Mouse (Mus musculus) left cerebral cortex, postnatal 36 days (tissue): ENCODE measurements at regions not wholly inside any gene's neighbourhood (a gene's known extent, or its start where the extent isn't known, plus 50 kb on each side); places are given as distances from the start of the nearest gene placed in this dataset. TPM values are rescaled to one million over a fixed set of nuclear protein-coding genes. Genes with fewer than 3 reads are reported as not detected.

ENCODE experiments used
- DNase-seq, 2 experiments: peaks; one replicate each; pipeline ENCODE4 v3.0.0; 2021 to 2022; ENCODE audit warnings: low spot score in 2 of 2, mixed read lengths in 1 of 2
- intact Hi-C: fragments of 180-260 bp; cut with DNase I; formaldehyde crosslinking; loops from one replicate; pipeline ENCODE4 v1.15.1; 2025
- microRNA-seq: library from miRNA; unstranded; fragments of <30 nt; microRNA quantifications from one replicate; pipeline ENCODE4 v1.2.0, GENCODE M21; 2022

DNA sequence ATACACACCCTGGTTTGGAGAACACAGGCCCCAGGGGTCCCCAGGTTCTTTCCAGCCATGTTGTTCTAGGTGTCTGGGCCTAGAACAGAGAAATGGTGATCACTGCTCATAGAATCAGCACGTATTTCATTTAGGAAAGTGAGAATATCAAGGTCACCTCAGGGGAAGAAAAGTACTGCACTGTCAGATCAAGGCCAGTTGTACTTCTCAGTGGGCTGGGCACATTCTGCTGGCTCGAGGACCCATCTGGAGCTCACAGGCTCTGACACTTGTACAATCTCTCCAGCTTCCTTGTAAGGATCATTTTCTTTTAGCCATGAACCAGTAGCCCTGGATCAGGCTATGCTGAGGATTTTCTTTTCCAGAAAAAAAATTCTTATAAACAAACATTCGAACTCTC, 97.0 kb upstream of the Tnp1 start:
- intact Hi-C loops, result no loop called here

DNA sequence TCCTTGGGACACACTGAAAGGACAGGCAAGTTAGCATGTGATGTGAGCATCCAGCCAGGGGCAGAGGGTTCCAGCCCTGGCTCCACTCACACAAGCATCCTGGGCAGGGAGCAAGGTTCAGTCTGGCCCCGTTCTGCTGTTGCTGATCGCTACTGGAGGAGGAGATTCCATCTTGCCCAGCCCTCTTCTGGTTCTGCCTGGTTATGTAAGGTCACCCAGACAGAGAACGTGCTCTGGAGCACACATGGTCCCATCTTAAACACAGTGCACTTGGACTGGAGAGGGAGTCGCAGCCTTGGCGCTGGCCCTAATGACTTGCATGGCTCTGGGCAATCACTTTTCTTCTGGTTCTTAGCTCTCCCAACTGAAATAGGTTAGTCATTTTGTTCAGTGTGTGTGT, 96.2 kb upstream of the Tnp1 start:
- no peak for DNase-seq
- intact Hi-C loops, result no loop called here

More for the DNA sequence above, 97.0 kb upstream of the Tnp1 start:
- DNase-seq, result no peak

DNA sequence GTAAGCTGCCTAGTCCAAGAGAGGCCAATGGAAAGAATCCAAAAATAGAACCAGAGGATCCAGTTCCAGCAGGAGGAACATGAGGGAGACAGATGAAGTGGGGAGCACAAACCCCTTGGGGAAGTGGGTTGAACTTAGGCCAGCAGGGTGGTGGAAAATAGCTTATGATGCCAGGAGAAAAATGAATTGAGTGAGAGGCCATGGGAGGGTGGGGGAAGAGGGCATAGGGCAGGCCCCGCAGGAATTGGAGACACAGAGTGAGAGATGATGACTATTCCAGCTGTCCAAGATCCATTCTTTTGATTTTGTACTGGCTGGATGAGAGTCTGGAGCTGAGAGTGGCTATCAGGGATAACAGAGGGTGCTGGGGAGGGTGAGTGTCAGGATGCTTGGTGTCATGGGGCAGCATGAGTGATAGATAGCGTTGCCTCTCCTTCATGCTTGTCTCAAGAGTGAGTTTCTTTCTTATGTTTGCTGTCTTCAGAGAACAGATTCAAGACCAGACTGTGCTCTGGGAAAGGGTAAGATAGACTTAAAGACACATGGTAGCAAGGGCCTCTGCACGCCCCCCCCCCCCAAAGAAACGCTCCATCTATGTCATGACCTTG, 90.3 kb upstream of the Tnp1 start:
- intact Hi-C loops, result no loop called here
- no peak for DNase-seq

DNA sequence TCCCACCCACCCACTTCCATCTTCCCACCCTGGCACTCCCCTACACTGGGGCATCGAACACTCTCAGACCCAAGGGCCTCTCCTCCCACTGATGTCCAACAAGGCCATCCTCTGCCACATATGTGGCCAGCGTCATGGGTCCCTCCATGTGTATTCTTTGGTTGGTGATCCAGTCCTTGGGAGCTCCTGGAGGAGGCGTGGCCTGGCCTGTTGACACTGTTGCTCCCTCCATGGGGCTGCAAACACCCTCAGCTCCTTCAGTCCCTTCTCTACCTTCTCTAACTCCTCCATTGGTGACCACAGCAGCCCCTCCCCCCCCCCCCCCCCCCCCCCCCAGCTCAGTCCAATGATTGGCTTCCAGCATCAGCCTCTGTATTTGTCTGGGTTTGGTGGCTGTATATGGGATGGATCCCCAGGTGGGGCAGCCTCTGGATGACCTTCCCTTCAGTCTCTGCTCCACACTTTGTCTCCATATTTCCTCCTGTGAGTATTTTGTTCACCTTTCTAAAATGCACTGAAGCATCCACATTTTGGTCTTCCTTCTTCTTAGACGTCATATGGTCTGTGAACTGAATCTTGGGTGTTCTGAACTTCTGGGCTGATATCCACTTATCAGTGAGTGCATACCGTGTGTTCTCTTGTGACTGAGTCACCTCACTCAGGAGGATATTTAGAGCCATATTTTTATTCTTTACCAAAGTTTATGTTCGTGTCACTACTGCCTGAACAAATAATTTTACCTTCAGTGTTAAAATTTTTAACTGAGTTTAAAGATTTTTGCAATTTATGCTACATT, 82.1 kb upstream of the Tnp1 start:
- DNase-seq, result no peak
- intact Hi-C loops, result no loop called here

DNA sequence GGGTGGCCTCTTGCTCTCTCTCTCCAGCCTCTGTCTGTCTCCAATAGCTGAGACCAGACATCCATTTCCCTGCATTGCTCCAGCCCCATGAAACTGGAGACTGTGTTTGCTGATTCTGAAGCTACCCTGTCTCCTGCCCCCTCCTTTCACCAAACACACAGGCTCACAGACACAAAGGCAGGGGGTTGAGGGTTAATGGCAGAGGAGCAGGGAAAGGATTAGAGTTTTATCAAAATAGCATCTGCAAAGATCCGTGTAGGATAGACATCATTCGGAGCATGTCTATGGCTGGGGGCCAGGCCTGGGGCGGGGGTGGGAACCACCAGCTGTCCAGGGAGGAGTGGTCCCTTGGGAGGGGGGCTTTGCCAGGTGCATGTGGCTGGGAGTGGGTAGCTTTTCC, 73.9 kb upstream of the Tnp1 start:
- DNase-seq, result no peak
- intact Hi-C loops, result no loop called here

DNA sequence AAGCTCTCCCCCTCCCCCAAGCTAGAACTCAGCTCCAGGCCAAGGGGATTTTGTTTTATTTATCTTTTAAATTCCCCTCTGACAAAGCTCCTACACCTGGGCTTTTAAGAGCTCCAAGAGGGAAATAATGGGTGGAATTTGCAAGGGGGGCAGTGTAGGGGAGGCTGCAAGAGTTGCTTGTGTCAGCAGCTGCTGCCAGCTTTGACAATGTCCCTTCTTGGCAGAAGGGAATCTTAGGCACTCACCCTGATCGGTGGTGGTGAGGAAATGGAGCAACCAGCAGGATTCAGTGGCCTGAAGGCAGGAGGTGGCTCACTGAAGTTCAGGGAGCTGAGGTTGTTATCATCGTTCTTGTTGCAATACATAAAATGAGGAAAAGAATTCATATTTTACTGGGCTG, 72.8 kb upstream of the Tnp1 start:
- intact Hi-C loops, result no loop called here

DNA sequence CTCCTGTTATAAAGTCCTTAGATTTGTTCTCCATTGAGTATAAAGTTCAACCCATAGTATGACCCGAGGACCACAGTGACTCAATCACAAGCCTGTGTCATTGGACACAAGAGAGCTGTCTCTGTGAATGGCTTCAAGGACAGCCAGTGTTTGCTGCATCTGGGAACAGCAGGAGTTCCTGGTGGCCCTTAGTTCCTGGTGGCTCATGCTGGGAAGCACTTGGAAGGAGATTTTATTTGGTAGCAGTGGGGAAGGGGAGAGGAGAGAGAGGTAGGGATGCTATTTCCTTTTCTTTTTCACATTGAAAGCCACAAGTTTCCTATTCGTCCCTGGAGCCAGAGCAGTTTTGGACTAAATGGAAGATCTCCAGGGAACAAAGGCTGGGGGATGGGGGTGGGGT, 69.2 kb upstream of the Tnp1 start:
- DNase-seq, result no peak

More for the DNA sequence above, 72.8 kb upstream of the Tnp1 start:
- DNase-seq, result no peak

DNA sequence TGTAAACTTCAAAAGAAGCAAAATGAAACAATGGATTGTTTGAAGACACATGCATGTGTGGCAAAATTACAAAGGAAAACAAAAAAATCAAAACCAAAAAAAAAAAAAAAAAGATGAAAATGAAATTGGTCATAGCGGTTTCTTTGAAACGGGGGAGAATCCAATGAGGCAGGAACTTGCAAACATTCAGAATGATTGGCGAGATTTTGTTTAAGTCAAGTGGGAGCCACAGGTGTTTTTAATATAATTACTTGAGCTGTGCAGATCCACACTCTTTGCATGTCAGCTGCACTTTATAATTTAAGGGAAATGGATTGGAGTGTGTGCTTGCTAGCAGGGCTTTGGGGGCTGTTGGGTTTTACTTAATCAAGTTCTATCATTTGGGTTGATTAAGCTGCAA, 67.7 kb upstream of the Tnp1 start:
- DNase-seq, result no peak
- intact Hi-C loops, result no loop called here

More for the DNA sequence above, 69.2 kb upstream of the Tnp1 start:
- intact Hi-C loops, result no loop called here

DNA sequence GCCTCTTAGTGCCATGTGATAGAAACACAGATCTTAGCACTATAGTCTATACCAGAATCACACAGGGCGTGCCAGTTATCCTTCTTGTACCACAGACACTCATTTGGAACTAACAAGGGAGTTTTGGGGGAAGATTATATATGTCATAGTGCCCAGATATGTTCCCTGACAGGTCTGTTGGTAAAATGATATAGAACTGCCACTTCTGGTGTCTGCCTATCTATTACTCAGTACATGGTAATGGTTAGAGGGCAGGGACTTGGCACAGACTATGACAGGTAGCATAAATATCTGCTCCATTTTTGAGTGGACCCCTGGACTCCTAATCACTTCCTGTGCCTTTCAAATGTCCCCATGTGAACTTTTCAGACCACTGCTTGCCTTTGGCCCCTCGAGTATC, 63.8 kb upstream of the Tnp1 start:
- DNase-seq, result no peak
- intact Hi-C loops, result no loop called here

DNA sequence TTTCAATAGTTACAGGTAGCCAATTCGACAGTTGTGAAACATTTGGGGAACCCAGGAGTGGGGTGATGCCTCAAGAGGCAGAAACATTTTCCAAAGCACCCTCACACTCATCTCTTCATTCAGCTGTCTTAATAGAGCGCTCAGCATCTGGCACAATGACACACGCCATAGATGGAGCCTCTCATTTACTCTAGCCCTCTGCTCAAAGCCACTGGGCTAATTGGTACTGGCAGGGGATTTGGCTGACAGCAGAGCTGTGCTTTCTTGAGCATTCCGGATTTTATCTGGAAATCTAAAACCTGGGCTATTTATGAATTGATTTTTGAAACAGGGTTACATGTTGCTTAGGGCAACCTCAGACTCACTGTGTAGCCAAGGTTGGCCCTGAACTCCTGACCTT, 61.4 kb upstream of the Tnp1 start:
- intact Hi-C loops, result no loop called here

DNA sequence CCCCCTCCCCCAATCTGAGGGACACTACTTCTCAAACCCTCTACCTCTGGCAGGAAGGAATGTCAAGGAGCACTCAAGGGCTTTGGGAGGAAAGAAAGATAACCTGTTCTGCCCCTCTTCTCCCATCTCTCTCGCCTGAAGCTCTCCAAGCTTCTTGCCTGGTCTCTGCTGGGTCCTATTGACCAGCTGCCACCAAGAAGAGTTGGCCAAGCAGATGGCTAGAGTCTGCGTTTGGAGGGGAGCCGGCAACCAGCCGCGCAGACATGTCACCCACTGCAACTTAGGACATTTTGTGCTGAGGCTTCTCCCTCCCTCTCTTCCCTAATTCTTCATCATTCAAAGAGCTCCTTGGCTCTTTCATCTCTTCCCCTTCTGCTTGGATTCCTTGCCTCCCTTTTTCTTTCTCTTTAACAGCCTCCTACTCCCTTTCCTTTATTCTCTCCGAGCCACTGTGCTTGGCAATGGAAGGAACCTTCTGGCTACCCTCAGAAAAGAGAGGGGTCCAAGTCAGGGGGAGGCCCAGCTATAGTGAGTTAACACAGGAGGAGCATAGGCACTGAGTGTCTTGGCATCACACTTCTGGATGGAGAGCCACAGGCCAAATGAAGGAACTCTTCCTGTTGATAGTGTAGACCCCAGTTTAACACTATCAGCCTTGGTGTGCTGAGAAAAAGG, 60.1 kb upstream of the Tnp1 start:
- intact Hi-C loops, result no loop called here

More for the DNA sequence above, 61.4 kb upstream of the Tnp1 start:
- no peak for DNase-seq

DNA sequence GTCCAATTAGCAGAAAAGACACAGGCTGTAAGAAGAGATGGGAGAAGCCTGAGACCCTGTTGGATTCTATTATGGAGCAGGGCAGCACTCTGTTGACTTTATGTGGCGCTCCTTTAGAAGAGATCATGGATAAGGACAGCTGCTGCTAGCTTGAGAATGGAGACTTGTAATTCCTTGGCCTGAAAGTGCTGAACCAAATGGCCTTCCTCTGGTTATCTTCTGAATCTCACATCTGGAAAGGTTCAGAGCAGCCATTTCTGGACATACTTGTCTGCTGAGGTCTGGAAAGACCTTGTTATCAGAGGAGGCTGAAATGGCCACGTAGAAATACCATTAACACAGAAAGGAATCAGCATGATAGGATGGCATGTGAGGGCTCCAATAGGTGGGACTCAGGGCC, 59.5 kb upstream of the Tnp1 start:
- intact Hi-C loops, result no loop called here

More for the DNA sequence above, 60.1 kb upstream of the Tnp1 start:
- DNase-seq, result no peak

DNA sequence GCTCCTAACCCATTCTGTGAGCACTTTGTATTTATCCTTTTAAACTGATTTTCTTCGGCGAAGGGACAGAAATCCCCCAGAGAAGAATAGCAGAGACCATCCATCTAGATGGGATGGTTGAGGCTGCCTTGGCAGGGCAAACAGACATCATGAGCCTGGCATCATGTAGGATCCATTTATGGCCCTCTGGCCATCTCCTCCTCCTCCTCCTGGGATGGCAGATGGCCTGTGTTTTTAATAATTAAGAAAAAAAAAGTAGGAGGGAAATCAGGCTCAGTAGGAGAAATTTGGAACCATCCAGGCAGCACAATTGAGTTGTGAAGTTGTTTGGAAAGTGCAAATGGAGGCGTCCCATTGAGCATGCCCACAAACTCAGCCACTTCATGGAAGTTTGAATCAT, 58.8 kb upstream of the Tnp1 start:
- intact Hi-C loops, result no loop called here
- DNase-seq, result no peak

More for the DNA sequence above, 59.5 kb upstream of the Tnp1 start:
- no peak for DNase-seq

DNA sequence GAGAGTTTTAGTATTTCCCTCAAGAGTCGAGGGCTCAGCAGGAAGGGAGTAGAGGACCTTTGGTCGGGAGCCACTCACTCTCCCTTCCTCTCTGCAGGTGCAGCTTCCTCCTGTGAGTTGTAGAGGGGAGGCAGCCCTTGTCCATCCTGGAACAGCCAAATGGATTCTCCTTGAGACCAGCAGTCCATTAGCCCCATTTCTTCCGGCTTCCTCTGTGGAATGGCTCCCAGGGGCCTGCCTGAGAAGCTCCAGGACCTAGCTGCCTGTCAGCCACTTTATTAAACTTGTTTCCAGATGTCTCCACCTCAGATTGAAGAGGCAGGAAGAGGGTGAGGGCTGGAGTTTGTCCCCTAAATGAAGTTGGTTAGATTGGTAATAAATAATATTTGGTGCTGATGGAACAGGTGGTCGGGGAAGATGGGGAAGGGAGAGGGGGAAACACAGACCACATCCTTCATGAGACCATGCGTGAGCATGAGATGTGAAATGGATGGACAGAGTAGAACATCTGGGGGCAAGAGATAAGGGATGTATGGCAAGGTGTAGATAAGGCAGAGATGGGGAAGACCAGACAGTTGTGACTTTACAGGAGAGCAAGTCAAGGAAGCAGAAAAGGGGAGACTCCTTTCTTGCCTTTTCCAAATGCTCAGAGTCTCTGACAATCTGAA, 56.7 kb upstream of the Tnp1 start:
- no peak for DNase-seq
- intact Hi-C loops, result no loop called here

DNA sequence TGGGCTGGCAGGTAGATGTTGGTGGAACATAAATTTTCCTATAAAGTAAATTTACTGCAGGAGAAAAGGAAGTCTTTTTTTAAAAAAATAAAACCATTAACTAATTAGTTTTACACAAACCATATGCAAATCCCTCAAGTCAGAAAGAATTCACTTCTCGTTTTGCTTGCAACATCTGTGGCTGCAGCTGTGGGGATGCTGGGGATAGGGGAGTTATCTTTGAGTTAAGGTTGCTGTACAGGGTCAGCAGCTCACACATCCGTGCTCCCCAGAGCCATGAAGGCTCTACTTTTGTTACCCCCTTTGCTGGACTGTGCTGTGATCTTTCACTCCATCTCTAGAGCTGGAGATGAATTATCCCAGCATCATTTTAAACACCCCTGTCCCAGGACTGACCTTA, 54.4 kb upstream of the Tnp1 start:
- no peak for DNase-seq
- intact Hi-C loops, result no loop called here

Small RNA genes in the stretch of these regions (microRNA-seq; reads per million reads assigned to microRNA genes)
- not detected for gene Mir6351
